ENCODE assay signal across 28 mouse cellular contexts in genomic region chr7:127012845-127013244, GRCm38 (mm10). TPM values are rescaled to one million over a fixed set of nuclear protein-coding genes. Genes with fewer than 3 reads are reported as not detected.
DNase-seq lines count a peak whose midpoint lies in the region; ATAC-seq and TF ChIP-seq lines count a peak whose summit lies in the region.
"Had no signal": no experiment of that assay in that cellular context is flagged by ENCODE, and none has a peak within 500 bp of the region (broad histone marks: within the 10 kb centered on the region; RNA-seq: fewer than 3 reads in every experiment).

No protein-coding gene starts in this region.

- 93% methylated on average over 10 of the region's 10 CpGs for WGBS in intestine, embryonic 15.5 days
- WGBS in intestine, embryonic 16.5 days = 95% methylated on average over 10 of the region's 10 CpGs
- 76% methylated on average over 10 of the region's 10 CpGs for WGBS in small intestine, adult 2 months

- H3K4me3 ChIP-seq in intestine, embryonic 15.5 days (replicated peaks) = no peak overlapping the region
- H3K4me3 ChIP-seq in intestine, embryonic 16.5 days (ENCODE audit: low read length) = no peak overlapping the region
- peak overlapping the region; percentile 95 for H3K4me3 ChIP-seq in bone marrow macrophage, adult 2 months (ENCODE audit: insufficient read depth, low read length)
- peak overlapping the region; percentile 80 for H3K4me3 ChIP-seq in small intestine, adult 2 months (ENCODE audit: low read depth, low read length)
- H3K4me3 ChIP-seq: embryonic facial prominence, embryonic 15.5 days; hindbrain, embryonic 13.5 days; layer of hippocampus, adult 2 months; limb, embryonic 15.5 days; midbrain, embryonic 13.5 days; neural tube, embryonic 12.5 days had no signal

- H3K9ac ChIP-seq in intestine, embryonic 15.5 days = no peak overlapping the region
- no peak overlapping the region for H3K9ac ChIP-seq in intestine, embryonic 16.5 days (ENCODE audit: low read depth, low read length)
- H3K9ac ChIP-seq: embryonic facial prominence, embryonic 15.5 days; hindbrain, embryonic 13.5 days; limb, embryonic 15.5 days; midbrain, embryonic 13.5 days had no signal

- H3K4me2 ChIP-seq in intestine, embryonic 15.5 days (replicated peaks) = peak overlapping the region; percentile 87
- no peak overlapping the region for H3K4me2 ChIP-seq in intestine, embryonic 16.5 days (ENCODE audit: low read depth, low read length)
- H3K4me2 ChIP-seq: embryonic facial prominence, embryonic 15.5 days; hindbrain, embryonic 13.5 days; limb, embryonic 15.5 days; midbrain, embryonic 13.5 days; neural tube, embryonic 12.5 days had no signal

- H3K27ac ChIP-seq in intestine, embryonic 15.5 days = no peak overlapping the region
- no peak overlapping the region for H3K27ac ChIP-seq in intestine, embryonic 16.5 days (ENCODE audit: low read length)
- no peak overlapping the region for H3K27ac ChIP-seq in bone marrow macrophage, adult 2 months (ENCODE audit: insufficient read depth, low read depth, low read length)
- peak overlapping the region; percentile 85 for H3K27ac ChIP-seq in small intestine, adult 2 months (ENCODE audit: insufficient read depth, low read depth, low read length)
- H3K27ac ChIP-seq: embryonic facial prominence, embryonic 15.5 days; heart, embryonic 13.5 days; hindbrain, embryonic 13.5 days; limb, embryonic 15.5 days; midbrain, embryonic 13.5 days; neural tube, embryonic 12.5 days had no signal

- no peak for ATAC-seq in intestine, embryonic 15.5 days
- no peak for ATAC-seq in intestine, embryonic 16.5 days
- ATAC-seq: forebrain, embryonic 14.5 days; midbrain, embryonic 13.5 days had no signal

- H3K36me3 ChIP-seq in intestine, embryonic 15.5 days = peaks cover 9% of the 10 kb centered on the region; the same call in 1 of the 2 replicates
- H3K36me3 ChIP-seq in intestine, embryonic 16.5 days (ENCODE audit: control insufficient read depth, insufficient read depth, low read length) = peaks cover 8% of the 10 kb centered on the region; the same call in 1 of the 2 replicates
- peaks cover 7% of the 10 kb centered on the region for H3K36me3 ChIP-seq in small intestine, adult 2 months (ENCODE audit: control insufficient read depth, insufficient read depth, low read length)

- peak; percentile 54 for DNase-seq in cerebellum, adult 11-12 months
- DNase-seq in cerebellum, postnatal 10 days = no peak
- no peak for DNase-seq in left cerebral cortex, adult 8-10 months (ENCODE audit: low spot score in 2 of 2)
- DNase-seq: adrenal gland, postnatal 14 days; cerebellum, postnatal 36 days; heart, postnatal 14 days; kidney, adult 9 months; kidney, postnatal 25 days; lung, postnatal 4 days; right cerebral cortex, postnatal 14 days; thymus, postnatal 36 days had no signal

- no peak for TF ChIP-seq POLR2A in bone marrow macrophage, adult 2 months (IDR thresholded peaks at IDR 0.05; ENCODE audit: borderline replicate concordance, low read depth, low read length)
- peak; percentile 45; the same call in 1 of the 2 replicates for TF ChIP-seq POLR2A in small intestine, adult 2 months (IDR thresholded peaks at IDR 0.05; ENCODE audit: low read depth, low read length)

- no peaks in the 10 kb centered on the region for H3K9me3 ChIP-seq in intestine, embryonic 15.5 days
- no peaks in the 10 kb centered on the region for H3K9me3 ChIP-seq in intestine, embryonic 16.5 days (ENCODE audit: control insufficient read depth, low read length)
- H3K9me3 ChIP-seq: embryonic facial prominence, embryonic 15.5 days; heart, embryonic 13.5 days; hindbrain, embryonic 13.5 days; limb, embryonic 15.5 days; midbrain, embryonic 13.5 days; neural tube, embryonic 12.5 days had no signal

- H3K4me1 ChIP-seq in intestine, embryonic 15.5 days (replicated peaks) = peaks cover 38% of the 10 kb centered on the region
- H3K4me1 ChIP-seq in intestine, embryonic 16.5 days (ENCODE audit: control insufficient read depth, insufficient read depth, low read length) = peaks cover 37% of the 10 kb centered on the region
- H3K4me1 ChIP-seq in bone marrow macrophage, adult 2 months (ENCODE audit: control insufficient read depth, insufficient read depth, low read length) = peaks cover 62% of the 10 kb centered on the region
- peaks cover 44% of the 10 kb centered on the region for H3K4me1 ChIP-seq in small intestine, adult 2 months (ENCODE audit: control insufficient read depth, insufficient read depth, insufficient read length, low read length)

- no peaks in the 10 kb centered on the region for H3K27me3 ChIP-seq in intestine, embryonic 15.5 days (replicated peaks)
- no peaks in the 10 kb centered on the region for H3K27me3 ChIP-seq in intestine, embryonic 16.5 days (replicated peaks; ENCODE audit: control insufficient read depth, insufficient read depth, low read length)
- H3K27me3 ChIP-seq in small intestine, adult 2 months (ENCODE audit: control insufficient read depth, insufficient read depth, low read length) = no peaks in the 10 kb centered on the region
- H3K27me3 ChIP-seq: embryonic facial prominence, embryonic 15.5 days; heart, embryonic 13.5 days; hindbrain, embryonic 13.5 days; limb, embryonic 15.5 days; midbrain, embryonic 13.5 days; neural tube, embryonic 12.5 days had no signal

- TF ChIP-seq CTCF in bone marrow macrophage, adult 2 months (IDR thresholded peaks at IDR 0.05; ENCODE audit: low read depth, low read length) = no peak
- TF ChIP-seq CTCF in small intestine, adult 2 months (IDR thresholded peaks at IDR 0.05; ENCODE audit: extremely low read depth, insufficient read length, insufficient replicate concordance, low read depth, low read length) = no peak

RNA-seq across cellular contexts. Expression of gene Mvp, which starts 1.6 kb away (rescaled TPM):
- polyA plus RNA-seq in intestine, embryonic 15.5 days (2015; fragmentation: Nextera tagmentation; extraction: Ambion mirVana) = 58.3 and 59.2 TPM in 2 replicates
- polyA plus RNA-seq in intestine, embryonic 16.5 days (2015; fragmentation: Nextera tagmentation; extraction: Ambion mirVana) = 73.7 and 84.9 TPM in 2 replicates
- polyA plus RNA-seq in bone marrow macrophage, adult 2 months (2012; ENCODE audit: insufficient read depth, insufficient read length, missing spikeins) = 95.9 and 96.2 TPM in 2 replicates
- 148 and 353 TPM in 2 replicates for polyA plus RNA-seq in small intestine, adult 2 months (2012; rRNA removed)
- 10 to 100 TPM; 10.9 to 12.6 (median 12.0) TPM for total RNA-seq in left cerebral cortex, adult 8-10 months (2022)

RNA-seq across cellular contexts. Expression of gene Pagr1b, which starts 3.4 kb away (rescaled TPM):
- polyA plus RNA-seq in intestine, embryonic 15.5 days (2015; fragmentation: Nextera tagmentation; extraction: Ambion mirVana) = 0.43 and 1.5 TPM in 2 replicates
- polyA plus RNA-seq in intestine, embryonic 16.5 days (2015; fragmentation: Nextera tagmentation; extraction: Ambion mirVana) = 0.78 and 2.5 TPM in 2 replicates
- 9.2 and 17.6 TPM in 2 replicates for polyA plus RNA-seq in bone marrow macrophage, adult 2 months (2012; ENCODE audit: insufficient read depth, insufficient read length, missing spikeins)
- 0.76 and 2.9 TPM in 2 replicates for polyA plus RNA-seq in small intestine, adult 2 months (2012; rRNA removed)
- 1 to 10 TPM in 1 of 4 experiments, not detected in 3; 2.5 TPM for total RNA-seq in left cerebral cortex, adult 8-10 months (2022)
- total RNA-seq: heart, adult 18-20 months; heart, postnatal 14 days; layer of hippocampus, postnatal 25 days; left cerebral cortex, postnatal 14 days had no signal
- polyA plus RNA-seq: liver, embryonic 16.5 days; neural tube, embryonic 12.5 days; stomach, embryonic 14.5 days had no signal

RNA-seq across cellular contexts. Expression of gene Pagr1a, which starts 4.3 kb away (rescaled TPM):
- 48.4 and 52.6 TPM in 2 replicates for polyA plus RNA-seq in intestine, embryonic 15.5 days (2015; fragmentation: Nextera tagmentation; extraction: Ambion mirVana)
- 69.8 and 82.7 TPM in 2 replicates for polyA plus RNA-seq in intestine, embryonic 16.5 days (2015; fragmentation: Nextera tagmentation; extraction: Ambion mirVana)
- polyA plus RNA-seq in bone marrow macrophage, adult 2 months (2012; ENCODE audit: insufficient read depth, insufficient read length, missing spikeins) = 20.3 and 22.2 TPM in 2 replicates
- 1.6 and 3.7 TPM in 2 replicates for polyA plus RNA-seq in small intestine, adult 2 months (2012; rRNA removed)
- 10 to 100 TPM; 13.2 to 34.8 (median 28.4) TPM for total RNA-seq in left cerebral cortex, adult 8-10 months (2022)

RNA-seq across cellular contexts. Expression of gene Gm42742, which starts 8.1 kb away (rescaled TPM):
- 41.5 and 51.1 TPM in 2 replicates for polyA plus RNA-seq in intestine, embryonic 15.5 days (2015; fragmentation: Nextera tagmentation; extraction: Ambion mirVana)
- 21.9 and 23.5 TPM in 2 replicates for polyA plus RNA-seq in intestine, embryonic 16.5 days (2015; fragmentation: Nextera tagmentation; extraction: Ambion mirVana)
- polyA plus RNA-seq in bone marrow macrophage, adult 2 months (2012; ENCODE audit: insufficient read depth, insufficient read length, missing spikeins) = 31.3 and 44.3 TPM in 2 replicates
- polyA plus RNA-seq in small intestine, adult 2 months (2012; rRNA removed) = 9.5 and 26.4 TPM in 2 replicates
- 10 to 100 TPM; 35.5 to 49.5 (median 45.3) TPM for total RNA-seq in left cerebral cortex, adult 8-10 months (2022)

RNA-seq across cellular contexts. Expression of gene Prrt2, which starts 8.2 kb away (rescaled TPM):
- polyA plus RNA-seq in intestine, embryonic 15.5 days (2015; fragmentation: Nextera tagmentation; extraction: Ambion mirVana) = 4.3 and 5.0 TPM in 2 replicates
- polyA plus RNA-seq in intestine, embryonic 16.5 days (2015; fragmentation: Nextera tagmentation; extraction: Ambion mirVana) = 2.9 and 3.8 TPM in 2 replicates
- polyA plus RNA-seq in bone marrow macrophage, adult 2 months (2012; ENCODE audit: insufficient read depth, insufficient read length, missing spikeins) = 2.8 TPM in 1 of 2 replicates, not detected in the other
- polyA plus RNA-seq in small intestine, adult 2 months (2012; rRNA removed) = 1.3 and 2.7 TPM in 2 replicates
- 100 to 1,000 TPM; 191 to 225 (median 213) TPM for total RNA-seq in left cerebral cortex, adult 8-10 months (2022)

Comparison
In these comparisons a context has a peak if more than half of its experiments do, and no peak if none do; other contexts are left out.
1. H3K4me3 ChIP-seq: peak in bone marrow macrophage, adult 2 months (single experiment) and small intestine, adult 2 months (single experiment); none in intestine, embryonic 15.5 days (single experiment) and intestine, embryonic 16.5 days (single experiment).